Mouse (Mus musculus) ES-Bruce4 (cell line): Measurements from ENCODE around the gene Grin3b. TPM values are rescaled to one million over a fixed set of nuclear protein-coding genes. Genes with fewer than 3 reads are reported as not detected.

Experiments used
- H3K27ac ChIP-seq: 2 replicates; pipeline ENCODE4 v1.5.1; 2012; ENCODE audit warnings: low read length, inconsistent platforms; ENCODE audit not compliant: insufficient read depth
- H3K27me3 ChIP-seq: 2 replicates; pipeline ENCODE4 v1.6.1; 2012; ENCODE audit warnings: mild to moderate bottlenecking, low read length, inconsistent platforms; ENCODE audit not compliant: control insufficient read depth, poor library complexity, insufficient read depth, severe bottlenecking
- H3K36me3 ChIP-seq: 2 replicates; pipeline ENCODE4 v1.6.1; 2012; ENCODE audit warnings: inconsistent platforms, mild to moderate bottlenecking, low read length, moderate library complexity; ENCODE audit not compliant: control insufficient read depth, poor library complexity, insufficient read depth, severe bottlenecking
- H3K4me1 ChIP-seq: one replicate; pipeline ENCODE4 v1.8.1; 2011; ENCODE audit warnings: low read length; ENCODE audit not compliant: control insufficient read depth, insufficient read depth
- H3K4me3 ChIP-seq: 2 replicates; pipeline ENCODE4 v1.5.1; 2011; ENCODE audit warnings: low read depth, mild to moderate bottlenecking, low read length
- H3K9ac ChIP-seq: 2 replicates; pipeline ENCODE4 v1.6.1; 2012; ENCODE audit warnings: low read depth, mild to moderate bottlenecking, inconsistent platforms; ENCODE audit not compliant: poor library complexity, severe bottlenecking
- H3K9me3 ChIP-seq: replicated peaks from 2 replicates; pipeline ENCODE4 v1.6.1; 2012; ENCODE audit warnings: mild to moderate bottlenecking, low read length, inconsistent platforms; ENCODE audit not compliant: control insufficient read depth, poor library complexity, insufficient read depth, severe bottlenecking
- CTCF ChIP-seq: IDR thresholded peaks from one replicate; pipeline ENCODE4 v1.8.1; 2011; ENCODE audit warnings: low read depth, low read length
- EP300 ChIP-seq: IDR thresholded peaks from 2 replicates; pipeline ENCODE4 v1.6.1; 2011; ENCODE audit warnings: low read depth, low read length; ENCODE audit not compliant: insufficient read depth
- POLR2A ChIP-seq: IDR thresholded peaks from one replicate; pipeline ENCODE4 v1.8.1; 2011; ENCODE audit warnings: low read length; ENCODE audit not compliant: insufficient read depth
- polyA plus RNA-seq: library from polyadenylated mRNA; stranded (reverse); fragments of >200 nt; gene quantifications from 2 replicates; pipeline ENCODE4 v1.2.4, GENCODE M21; 2011; ENCODE audit warnings: low read depth; ENCODE audit not compliant: missing spikeins, insufficient read depth, insufficient read length

Gene Grin3b
- polyA plus RNA-seq, 1 experiment, result not detected

DNA sequence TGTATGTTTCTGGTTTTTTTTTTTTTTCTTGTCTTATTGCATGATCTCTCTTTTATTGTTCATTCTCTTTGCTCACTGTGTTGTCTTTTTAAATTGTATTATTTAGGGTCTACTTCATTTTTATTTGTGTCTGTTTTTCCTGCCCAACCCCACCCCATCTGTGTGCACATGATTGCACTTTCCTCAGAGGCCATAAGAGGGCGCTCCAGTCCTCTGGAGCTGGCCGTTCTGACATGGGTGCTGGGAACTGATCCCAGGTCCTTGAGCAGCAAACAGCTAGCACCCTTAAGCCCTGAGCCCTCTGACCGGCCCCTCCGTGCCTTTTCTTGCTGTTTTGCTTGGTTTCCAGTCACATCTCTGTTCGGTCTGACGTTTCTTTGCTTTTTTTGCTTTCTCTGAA lies 21.0 kb downstream of the Grin3b start:
- peaks cover 4% of the 10 kb centered on the region for H3K4me1 ChIP-seq
- no peak overlapping the region for H3K27ac ChIP-seq
- H3K9me3 ChIP-seq, result no peaks in the 10 kb centered on the region
- no peaks in the 10 kb centered on the region for H3K36me3 ChIP-seq
- no peak overlapping the region for H3K9ac ChIP-seq
- H3K27me3 ChIP-seq, result no peaks in the 10 kb centered on the region
- no peak for TF ChIP-seq POLR2A
- no peak for TF ChIP-seq EP300
- peak; percentile 71 for TF ChIP-seq CTCF
- no peak overlapping the region for H3K4me3 ChIP-seq

DNA sequence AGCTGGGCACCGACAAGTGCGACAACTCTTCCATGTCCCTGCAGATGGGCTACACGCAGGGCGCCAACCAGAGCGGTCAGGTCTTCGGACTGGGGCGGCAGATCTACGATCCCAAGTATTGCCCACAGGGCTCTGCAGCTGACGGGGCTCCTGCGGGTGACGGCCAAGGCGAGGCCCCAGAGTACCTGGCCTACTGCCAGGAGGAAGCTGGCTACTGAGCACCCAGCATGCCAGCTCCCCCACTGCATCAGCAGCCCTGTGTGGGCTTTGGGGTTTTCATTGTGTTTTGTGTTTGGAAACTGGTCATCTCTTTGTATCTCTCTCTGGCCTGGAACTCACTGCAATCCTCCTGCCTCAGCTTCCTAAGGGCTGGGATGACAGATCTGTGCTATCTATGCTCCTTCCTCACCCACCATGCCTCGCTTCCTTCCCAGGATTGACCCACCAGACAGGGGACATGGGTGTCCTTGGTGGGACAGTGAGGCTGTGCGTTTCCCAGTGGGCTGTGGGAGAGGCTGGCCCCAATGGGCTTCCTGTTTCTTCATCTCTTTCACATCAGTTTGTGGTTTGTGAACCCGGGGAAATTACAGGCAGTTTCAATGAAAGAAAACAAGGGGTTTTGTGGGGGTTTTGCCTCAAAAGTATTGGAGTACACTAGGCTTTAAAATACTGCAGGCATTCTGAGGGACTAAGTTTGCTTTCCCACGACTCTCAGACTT lies 24.0 kb downstream of the Grin3b start:
- H3K9ac ChIP-seq, result no peak overlapping the region
- H3K36me3 ChIP-seq, result no peaks in the 10 kb centered on the region
- H3K9me3 ChIP-seq, result no peaks in the 10 kb centered on the region
- peaks cover 3% of the 10 kb centered on the region for H3K4me1 ChIP-seq
- H3K27ac ChIP-seq, result no peak overlapping the region
- no peak for TF ChIP-seq CTCF
- no peak for TF ChIP-seq EP300
- TF ChIP-seq POLR2A, result no peak
- H3K27me3 ChIP-seq, result no peaks in the 10 kb centered on the region
- H3K4me3 ChIP-seq, result no peak overlapping the region

DNA sequence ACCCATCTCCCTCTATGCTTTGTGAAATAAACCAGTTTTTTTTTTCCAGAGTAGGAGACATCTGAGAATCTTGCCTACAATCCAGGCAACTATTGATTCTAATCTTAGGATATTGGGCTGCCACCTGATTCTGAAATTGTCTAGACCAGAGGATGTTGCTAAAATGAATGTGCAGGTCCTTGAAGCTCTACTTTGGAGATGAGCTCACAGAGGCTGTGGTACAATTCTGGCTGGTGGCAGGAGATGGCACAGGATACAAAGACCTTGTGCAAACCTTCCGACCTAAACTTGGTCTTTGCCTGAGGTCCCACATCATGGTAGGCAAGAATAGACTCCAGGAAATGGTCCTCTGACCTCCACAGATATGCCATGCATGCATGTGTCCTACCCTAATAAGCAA lies 25.1 kb downstream of the Grin3b start:
- Histone ChIP-seq H3K4me1 (peaks cover 3% of the 10 kb centered on the region), H3K27me3 (no peaks in the 10 kb centered on the region), H3K36me3 (no peaks in the 10 kb centered on the region), H3K4me3 (no peak overlapping the region), H3K9ac (no peak overlapping the region), H3K27ac (no peak overlapping the region), H3K9me3 (no peaks in the 10 kb centered on the region)
- TF ChIP-seq EP300 (no peak), CTCF (no peak), POLR2A (no peak)

DNA sequence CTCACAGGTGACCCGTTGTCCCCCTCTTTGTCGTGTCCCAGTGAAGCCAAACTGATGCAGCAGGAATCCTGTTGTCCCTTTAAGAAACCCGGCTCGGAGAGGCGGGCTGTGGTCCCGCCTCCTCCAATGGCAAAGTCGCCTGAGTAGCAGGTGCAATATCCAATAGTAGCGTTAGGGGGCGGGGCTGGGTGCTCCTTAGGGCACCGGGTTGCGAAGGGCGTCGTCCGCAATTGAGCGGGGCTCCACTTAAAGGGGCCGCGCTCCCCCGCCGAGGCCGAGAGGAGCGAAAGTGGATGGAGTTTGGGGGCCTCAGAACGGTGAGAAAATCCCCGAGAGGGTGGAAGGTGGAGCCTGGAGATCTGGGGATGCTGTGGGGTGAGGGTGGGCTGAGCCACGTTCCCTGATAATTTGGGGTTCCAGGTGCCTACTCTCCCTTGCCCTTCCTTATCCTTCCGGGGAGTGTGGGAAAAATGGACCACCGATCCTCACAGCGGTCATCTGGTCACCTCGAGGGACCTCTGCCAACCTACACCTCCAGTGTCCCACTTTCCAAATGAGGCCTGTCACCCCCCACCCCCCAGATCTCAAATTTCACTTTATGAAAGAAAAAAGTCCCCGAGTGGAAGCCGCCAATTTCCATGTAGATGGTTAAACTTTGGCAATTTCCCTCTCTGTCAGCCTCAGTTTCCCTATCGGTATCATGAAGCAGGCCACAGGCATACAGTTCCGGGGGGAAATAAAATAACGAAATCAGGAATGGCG lies 25.9 kb downstream of the Grin3b start, which contains the start of gene Abca7:
Abca7 (plus strand) TSS at position 223 of the 762 bp plus-strand sequence.
- Histone ChIP-seq H3K36me3 (no peaks in the 10 kb centered on the region), H3K9ac (peak within 1 kb of the TSS; percentile 75), H3K9me3 (no peaks in the 10 kb centered on the region), H3K27me3 (no peaks in the 10 kb centered on the region), H3K4me3 (peak within 1 kb of the TSS; percentile 96), H3K4me1 (no peaks in the 10 kb centered on the region), H3K27ac (no peak within 1 kb of the TSS)
- no peak for TF ChIP-seq CTCF
- peak; percentile 5 for TF ChIP-seq POLR2A
- no peak for TF ChIP-seq EP300

DNA sequence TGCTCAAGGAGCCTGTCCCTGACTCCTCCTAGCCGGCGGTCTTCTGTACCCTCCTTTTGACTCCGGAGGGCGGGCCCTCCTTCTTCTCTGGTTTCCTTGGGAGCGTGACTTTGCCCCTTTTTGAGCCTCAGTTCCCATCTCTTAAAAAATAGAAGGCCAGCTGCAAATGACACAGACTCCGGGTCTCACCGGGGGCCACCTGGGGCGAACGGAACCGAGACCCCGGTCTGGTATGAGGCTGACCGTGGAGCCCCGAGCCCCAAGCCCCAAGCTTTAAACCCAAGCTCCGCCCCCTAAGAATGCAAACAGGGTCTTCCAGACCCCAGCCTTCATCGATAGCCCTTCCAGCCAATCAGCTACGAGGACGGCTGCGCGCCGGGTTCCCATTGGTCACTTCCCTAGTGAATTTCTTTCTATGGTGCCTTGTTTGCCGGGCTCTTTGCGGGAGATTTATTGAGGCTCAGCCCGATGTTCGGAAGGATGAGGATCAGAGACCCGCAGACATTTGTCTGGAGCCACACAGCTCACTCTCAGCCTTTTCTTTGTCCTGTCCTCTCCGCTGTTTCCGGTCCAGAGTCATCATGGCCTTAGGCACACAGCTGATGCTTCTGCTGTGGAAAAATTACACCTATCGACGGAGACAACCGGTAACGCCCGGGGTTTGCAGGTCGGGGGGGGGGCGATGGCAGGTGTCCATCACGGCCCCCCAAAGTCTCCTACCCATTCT lies 26.7 kb downstream of the Grin3b start:
- no peaks in the 10 kb centered on the region for H3K4me1 ChIP-seq
- peak overlapping the region; percentile 75 for H3K9ac ChIP-seq
- H3K27ac ChIP-seq, result no peak overlapping the region
- H3K4me3 ChIP-seq, result peak overlapping the region; percentile 96
- H3K27me3 ChIP-seq, result no peaks in the 10 kb centered on the region
- no peaks in the 10 kb centered on the region for H3K9me3 ChIP-seq
- no peaks in the 10 kb centered on the region for H3K36me3 ChIP-seq
- TF ChIP-seq POLR2A, result no peak
- TF ChIP-seq CTCF, result no peak
- TF ChIP-seq EP300, result no peak
